Mouse (Mus musculus) megakaryocyte, embryonic 14.5 days (primary cell): ENCODE results near the gene Intu.

Experiments
- FLI1 ChIP-seq: IDR thresholded peaks from 2 replicates; pipeline ENCODE4 v1.6.1; 2012; ENCODE audit warnings: low read length, inconsistent platforms, mixed read lengths
- GATA1 ChIP-seq: IDR thresholded peaks from 3 replicates; pipeline ENCODE4 v1.6.1; 2012; ENCODE audit warnings: mixed read lengths, low read length, inconsistent platforms, borderline replicate concordance

- TF ChIP-seq GATA1 (no peak), FLI1 (no peak)
Measured at GRCm38 (mm10) chr3:40656339-40656738, 125.3 kb downstream of the Intu start.
